Mouse (Mus musculus) spleen, postnatal 14 days (tissue): Measurements from ENCODE around the gene Cdkn1b.

Source experiments
- DNase-seq, 2 experiments: peaks; one replicate each; pipeline ENCODE4 v3.0.0; 2021 to 2022; ENCODE audit warnings: low spot score in 2 of 2

The Cdkn1b gene

DNA sequence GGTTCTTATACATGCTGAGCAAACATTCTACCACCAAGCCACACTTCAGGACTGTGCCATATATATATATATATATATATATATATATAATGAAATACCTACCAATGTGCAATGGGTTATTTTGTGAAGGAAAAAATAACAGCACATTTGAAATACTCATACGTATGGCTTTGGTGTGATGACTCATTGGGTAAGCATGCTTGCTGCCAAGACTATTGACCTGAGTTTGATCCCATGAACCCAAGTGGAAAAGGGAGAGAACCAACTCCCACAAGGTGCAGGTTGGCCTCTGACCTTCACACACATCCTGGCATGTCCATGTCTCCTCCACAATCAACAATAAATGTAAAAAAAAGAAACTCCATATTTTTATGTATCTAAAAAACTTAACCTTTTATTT, 48.1 kb downstream of the Cdkn1b start:
- no peak for DNase-seq

DNA sequence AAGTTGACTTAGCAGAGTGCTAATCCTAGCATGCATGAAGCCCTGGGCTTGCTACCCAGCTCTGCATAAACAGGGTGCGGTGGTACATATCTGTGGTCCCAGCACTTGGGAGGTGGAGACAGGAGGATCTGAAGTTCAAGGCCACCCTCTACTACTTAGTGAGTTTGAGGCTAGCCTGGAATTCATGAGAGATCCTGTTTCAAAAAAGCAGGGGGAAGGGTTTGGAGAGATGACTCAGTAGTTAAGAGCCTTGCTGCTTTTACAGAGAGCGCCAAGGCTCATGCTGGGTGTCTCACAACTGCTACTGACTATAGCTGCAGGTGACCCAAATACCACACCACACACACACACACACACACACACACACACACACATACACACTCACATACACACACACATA, 49.3 kb downstream of the Cdkn1b start:
- no peak for DNase-seq

GRCm38 (mm10) chr6:134972096-134972495, 51.9 kb downstream of the Cdkn1b start:
- DNase-seq: no peak
